Mouse (Mus musculus) left cerebral cortex, adult 2 months (tissue): ENCODE measurements at regions not wholly inside any gene's neighbourhood (a gene's known extent, or its start where the extent isn't known, plus 50 kb on each side); places are given as distances from the start of the nearest gene placed in this dataset.

Source experiments
- DNase-seq, 2 experiments: peaks; one replicate each; pipeline ENCODE4 v3.0.0; 2021 to 2022; ENCODE audit warnings: low spot score in 2 of 2, mixed read lengths in 1 of 2; ENCODE audit errors: extremely low spot score in 1 of 2
- H3K27ac ChIP-seq: fragments of 200-600 bp; 2 replicates; pipeline ENCODE4 v1.8.1; 2022
- H3K4me3 ChIP-seq: fragments of 200-600 bp; 2 replicates; pipeline ENCODE4 v1.8.1; 2022
- CTCF ChIP-seq: fragments of 200-600 bp; IDR thresholded peaks from 2 replicates; pipeline ENCODE4 v1.8.1; 2022; ENCODE audit warnings: antibody characterized with exemption, mild to moderate bottlenecking, moderate library complexity
- intact Hi-C: fragments of 180-260 bp; cut with DNase I; formaldehyde crosslinking; loops from one replicate; pipeline ENCODE4 v1.15.1; 2025

- intact Hi-C loops: loop anchor here (1.0 to 5.0 kb wide), 2 partner anchors 776 to 797 kb away; partner anchors contain the start of gene Duxf3
- TF ChIP-seq CTCF: no peak
Observed at GRCm38 (mm10) chr10:57434990-57435389, 51.2 kb upstream of the Hsf2 start.

More at GRCm38 (mm10) chr10:57434990-57435389, 51.2 kb upstream of the Hsf2 start:
- DNase-seq: no peak
- Histone ChIP-seq H3K4me3 (no peak overlapping the region), H3K27ac (no peak overlapping the region)
